Mouse (Mus musculus) CH12.LX (cell line): ENCODE measurements at regions not wholly inside any gene's neighbourhood (a gene's known extent, or its start where the extent isn't known, plus 50 kb on each side); places are given as distances from the start of the nearest gene placed in this dataset.

ENCODE experiments used
- CHD2 ChIP-seq: IDR thresholded peaks from 2 replicates; pipeline ENCODE4 v1.6.1; 2011; ENCODE audit warnings: low read length, improper control_type of control experiment
- CTCF ChIP-seq, 2 experiments: IDR thresholded peaks in 1 of 2; conservative IDR thresholded peaks in 1 of 2; 2 replicates each; pipeline ENCODE4 v1.5.1; 2011 to 2012; ENCODE audit warnings: low read depth in 2 of 2, low read length in 2 of 2, improper control_type of control experiment in 1 of 2, inconsistent platforms in 1 of 2, mild to moderate bottlenecking in 1 of 2, moderate library complexity in 1 of 2
- HCFC1 ChIP-seq: IDR thresholded peaks from 2 replicates; pipeline ENCODE4 v1.6.1; 2012; ENCODE audit warnings: low read depth, mild to moderate bottlenecking, inconsistent platforms, low read length, improper control_type of control experiment
- SIN3A ChIP-seq: IDR thresholded peaks from 2 replicates; pipeline ENCODE4 v1.6.1; 2012; ENCODE audit warnings: low read length, improper control_type of control experiment, inconsistent platforms
- TBP ChIP-seq: conservative IDR thresholded peaks from 2 replicates; pipeline ENCODE4 v1.6.1; 2011; ENCODE audit warnings: low read depth, low read length, improper control_type of control experiment
- ZKSCAN1 ChIP-seq: IDR thresholded peaks from 2 replicates; pipeline ENCODE4 v1.6.1; 2012; ENCODE audit warnings: low read depth, inconsistent platforms, low read length, improper control_type of control experiment, borderline replicate concordance

GRCm38 (mm10) chr17:93104516-93104915, 94.3 kb upstream of the Adcyap1 start:
- no peak for TF ChIP-seq SIN3A
- no peak for TF ChIP-seq HCFC1
- TF ChIP-seq TBP = no peak
- no peak for TF ChIP-seq CTCF (conservative IDR thresholded peaks at IDR 0.05 in 1 of 2, IDR thresholded peaks at IDR 0.05 in 1 of 2; ENCODE audit: low read depth in 2 of 2, low read length in 2 of 2)
- no peak for TF ChIP-seq CHD2
- no peak for TF ChIP-seq ZKSCAN1
